Mouse (Mus musculus) c-Kit-positive CD71-positive TER-119-positive erythroid progenitor cells, embryonic 14.5 days (primary cell): ENCODE data around the gene Mdfic.

Experiments used
- DNase-seq: peaks from one replicate; pipeline ENCODE4 v3.0.0-alpha.2; 2013; ENCODE audit warnings: low spot score

The Mdfic gene

DNA sequence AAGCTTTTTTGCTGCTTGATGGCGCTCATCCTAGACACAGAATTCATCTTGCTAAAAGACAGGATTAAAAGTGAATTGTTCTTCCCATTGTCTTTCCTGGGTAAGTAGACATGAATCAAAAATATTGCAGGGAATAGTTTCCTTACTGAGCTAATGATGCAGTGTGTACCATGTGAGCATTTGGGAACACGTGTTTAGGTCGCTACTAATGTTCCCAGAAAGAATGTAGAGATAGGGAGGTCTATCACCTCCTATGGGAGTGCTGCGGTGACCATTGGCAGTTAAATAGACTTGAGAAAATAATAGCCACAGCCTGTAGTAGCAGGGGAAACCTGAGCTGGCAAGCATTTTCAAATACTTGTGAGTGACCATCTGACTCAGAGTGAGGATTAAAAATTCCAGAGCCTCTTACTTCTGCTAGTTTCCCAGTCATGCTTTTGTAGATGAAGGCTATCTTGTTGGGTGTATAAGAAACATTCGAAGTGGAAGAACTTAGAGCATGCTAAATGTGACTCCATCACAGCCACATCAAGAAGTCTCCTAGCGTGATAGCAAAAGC is 22.2 kb downstream of the Mdfic start:
- no peak for DNase-seq

GRCm38 (mm10) chr6:15743291-15743792 is 22.9 kb downstream of the Mdfic start:
- no peak for DNase-seq

- no peak for DNase-seq
These were observed 23.3 kb downstream of the Mdfic start for GRCm38 (mm10) chr6:15743793-15744192.

DNA sequence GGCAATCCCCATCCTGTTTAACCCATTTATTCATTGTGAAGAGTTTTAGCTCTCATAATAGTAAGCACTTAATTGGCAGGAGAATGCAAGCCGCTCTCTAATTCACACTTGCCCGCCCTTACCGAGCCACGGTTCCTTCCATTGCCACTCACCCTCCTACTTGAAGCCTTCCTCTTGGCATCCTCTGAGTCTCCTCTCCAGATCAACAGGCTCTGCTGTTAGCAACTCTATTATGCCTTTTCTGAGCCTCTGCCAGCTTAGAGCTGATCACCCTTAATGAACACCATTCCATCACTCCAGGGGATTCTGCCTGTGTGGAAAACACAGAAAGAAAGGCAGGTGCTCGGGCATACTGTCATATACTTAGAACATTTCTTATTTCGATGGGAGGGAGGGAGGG is 24.9 kb downstream of the Mdfic start:
- DNase-seq: no peak

DNA sequence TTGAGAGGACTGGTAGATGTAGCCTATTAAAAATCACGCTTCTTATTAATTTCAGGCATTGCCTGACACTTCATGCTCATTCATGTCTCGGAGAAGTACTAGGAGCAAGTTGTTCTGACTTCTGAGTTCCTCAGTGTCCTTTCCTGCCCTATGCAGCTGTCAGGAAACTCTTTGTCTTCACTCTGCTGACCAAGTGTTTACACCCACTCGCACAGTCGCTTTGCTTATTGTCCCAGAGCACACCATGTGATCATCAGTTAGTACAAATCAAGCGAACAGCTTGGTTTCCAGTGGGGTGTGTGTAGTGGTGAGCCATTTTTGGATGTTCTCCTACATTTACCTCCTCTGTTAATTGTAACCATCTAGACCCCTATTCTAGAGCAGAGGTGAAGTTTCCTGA is 25.4 kb downstream of the Mdfic start:
- no peak for DNase-seq

GRCm38 (mm10) chr6:15747396-15748155 is 27.1 kb downstream of the Mdfic start:
- DNase-seq: no peak

GRCm38 (mm10) chr6:15748236-15748635 is 27.8 kb downstream of the Mdfic start:
- DNase-seq: no peak

DNA sequence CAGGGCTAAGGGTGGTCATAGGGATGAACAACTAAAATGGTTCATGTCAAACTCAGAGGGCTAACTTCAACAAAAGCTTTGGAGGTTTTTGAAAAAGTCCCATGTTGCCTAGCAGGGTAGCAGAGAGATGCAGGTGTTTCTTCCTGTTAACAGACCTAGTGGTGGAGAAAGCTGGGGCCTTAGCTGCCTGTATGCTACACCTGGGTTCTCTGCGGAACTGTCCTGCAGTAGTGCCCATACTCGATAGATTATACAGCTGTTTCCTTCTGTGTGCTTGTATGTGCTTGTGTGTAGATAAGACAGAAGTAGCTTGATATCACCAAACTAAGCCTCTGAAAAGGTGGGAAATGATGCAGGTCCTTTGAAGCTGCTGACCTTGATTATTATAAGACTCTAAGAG is 28.5 kb downstream of the Mdfic start:
- no peak for DNase-seq

GRCm38 (mm10) chr6:15750101-15750500 is 29.6 kb downstream of the Mdfic start:
- no peak for DNase-seq

- no peak for DNase-seq
These were observed 30.9 kb downstream of the Mdfic start for GRCm38 (mm10) chr6:15751375-15751774.

DNA sequence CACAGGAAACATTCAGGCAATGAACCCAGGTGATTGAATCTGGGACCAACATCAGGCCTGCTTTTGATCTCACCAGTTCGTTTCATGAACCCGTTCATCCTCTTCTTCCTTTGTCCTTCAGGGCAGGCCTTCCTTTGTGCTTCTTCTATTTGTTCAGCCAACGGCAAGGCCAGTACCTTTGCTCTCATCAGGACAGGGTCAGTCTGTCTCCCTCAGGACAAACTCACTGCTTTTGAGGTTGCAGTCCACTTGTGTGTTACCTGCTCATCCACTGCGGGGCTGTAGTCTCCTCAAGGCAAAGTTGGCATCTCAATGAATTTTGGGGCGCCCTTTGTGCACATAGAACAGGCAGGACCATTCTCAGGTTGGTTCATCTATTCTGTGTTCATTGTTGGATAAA is 31.7 kb downstream of the Mdfic start:
- no peak for DNase-seq

DNA sequence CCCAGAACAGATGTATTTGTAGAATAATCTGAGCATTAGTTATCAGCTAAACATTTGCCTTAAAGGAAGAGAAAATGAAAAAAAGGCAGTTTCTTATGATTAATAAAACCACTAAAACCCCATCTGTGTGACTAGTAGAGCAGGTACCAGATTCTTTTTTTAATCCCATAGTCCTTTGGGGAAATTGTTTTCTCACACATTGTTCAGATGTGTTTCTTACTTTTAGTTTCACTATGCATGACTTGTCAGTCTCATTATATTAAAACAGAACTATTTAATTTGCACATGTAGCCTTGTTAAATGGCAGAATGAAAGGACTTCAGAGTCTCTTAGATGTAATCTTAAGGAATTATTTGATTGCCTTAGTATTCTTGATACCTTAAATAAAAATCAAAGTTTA is 32.7 kb downstream of the Mdfic start:
- DNase-seq: no peak

DNA sequence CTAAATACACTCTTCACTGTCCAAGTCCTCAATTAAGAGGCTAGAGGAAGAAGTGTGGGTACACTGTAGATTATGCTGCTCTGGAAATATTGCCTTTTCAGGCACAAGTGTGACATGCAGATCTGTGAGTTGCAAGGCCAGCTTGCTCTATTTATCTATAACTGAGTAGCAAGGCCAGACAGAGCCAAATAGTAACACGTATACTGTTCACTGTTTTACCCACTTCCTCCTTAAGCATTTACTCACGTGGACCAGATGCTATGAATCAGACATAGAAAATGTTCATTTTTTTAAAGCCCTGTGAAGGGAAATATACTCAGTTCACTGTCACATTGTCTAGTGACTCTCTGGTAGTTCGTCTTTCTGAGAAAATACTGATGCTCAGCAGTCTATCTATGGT is 37.9 kb downstream of the Mdfic start:
- no peak for DNase-seq

DNA sequence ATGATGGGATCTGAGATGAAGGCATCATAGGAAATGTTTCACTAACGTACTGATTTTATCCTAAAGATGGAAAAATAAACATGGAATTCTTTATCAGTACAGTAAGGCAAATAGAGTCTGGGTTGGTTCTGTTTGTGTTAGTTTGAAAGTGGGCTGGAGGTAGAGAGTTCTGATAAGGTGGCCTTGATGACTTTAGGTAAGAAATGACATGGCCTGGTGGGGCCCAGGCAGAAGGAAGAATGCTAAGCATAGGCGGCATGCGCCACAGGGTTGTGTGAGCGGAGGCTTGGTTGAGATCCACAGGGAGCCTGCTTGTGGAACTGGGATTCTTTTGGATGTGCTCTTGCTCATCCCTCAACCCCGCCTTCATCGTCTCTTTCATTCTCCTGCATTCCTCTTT is 40.3 kb downstream of the Mdfic start:
- no peak for DNase-seq

GRCm38 (mm10) chr6:15764039-15764438 is 43.6 kb downstream of the Mdfic start:
- no peak for DNase-seq

- no peak for DNase-seq
These were observed 47.0 kb downstream of the Mdfic start for GRCm38 (mm10) chr6:15767460-15767859.

DNA sequence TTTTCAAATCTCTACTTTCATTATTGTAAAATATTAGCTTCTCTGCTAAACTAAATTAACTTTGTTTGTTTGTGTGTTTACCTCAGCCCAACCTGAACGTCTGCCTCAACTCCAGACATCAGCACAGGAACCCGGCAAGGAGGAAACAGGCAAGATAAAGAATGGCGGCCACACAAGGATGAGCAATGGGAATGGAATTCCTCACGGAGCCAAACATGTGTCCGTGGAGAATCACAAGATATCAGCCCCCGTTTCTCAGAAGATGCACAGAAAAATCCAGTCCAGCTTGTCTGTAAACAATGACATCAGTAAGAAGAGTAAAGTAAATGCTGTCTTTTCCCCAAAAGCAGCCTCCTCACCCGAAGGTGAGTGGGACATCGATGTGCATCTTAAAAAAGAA is 49.7 kb downstream of the Mdfic start:
- DNase-seq: no peak

DNA sequence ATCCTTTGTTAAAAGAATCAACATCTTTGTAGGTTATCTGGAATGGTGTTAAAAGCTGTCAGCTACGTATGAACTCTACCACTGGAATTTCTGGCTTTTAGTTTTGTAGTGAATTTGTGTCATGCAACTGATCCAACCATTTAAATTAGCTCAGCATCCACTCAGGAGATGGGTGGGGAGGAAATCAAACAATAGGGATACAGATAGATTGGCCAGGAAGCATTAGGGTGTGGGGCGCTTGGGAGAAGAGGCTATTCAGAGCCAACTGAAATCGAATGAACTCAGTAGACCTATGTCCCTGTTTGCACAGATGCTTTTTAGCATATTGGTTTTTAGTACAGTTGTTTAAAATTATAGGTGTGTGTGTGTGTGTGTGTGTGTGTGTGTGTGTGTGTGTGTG is 56.6 kb downstream of the Mdfic start:
- DNase-seq: no peak

GRCm38 (mm10) chr6:15780127-15780526 is 59.7 kb downstream of the Mdfic start:
- no peak for DNase-seq

- no peak for DNase-seq
These were observed 60.2 kb downstream of the Mdfic start for GRCm38 (mm10) chr6:15780688-15781087.

DNA sequence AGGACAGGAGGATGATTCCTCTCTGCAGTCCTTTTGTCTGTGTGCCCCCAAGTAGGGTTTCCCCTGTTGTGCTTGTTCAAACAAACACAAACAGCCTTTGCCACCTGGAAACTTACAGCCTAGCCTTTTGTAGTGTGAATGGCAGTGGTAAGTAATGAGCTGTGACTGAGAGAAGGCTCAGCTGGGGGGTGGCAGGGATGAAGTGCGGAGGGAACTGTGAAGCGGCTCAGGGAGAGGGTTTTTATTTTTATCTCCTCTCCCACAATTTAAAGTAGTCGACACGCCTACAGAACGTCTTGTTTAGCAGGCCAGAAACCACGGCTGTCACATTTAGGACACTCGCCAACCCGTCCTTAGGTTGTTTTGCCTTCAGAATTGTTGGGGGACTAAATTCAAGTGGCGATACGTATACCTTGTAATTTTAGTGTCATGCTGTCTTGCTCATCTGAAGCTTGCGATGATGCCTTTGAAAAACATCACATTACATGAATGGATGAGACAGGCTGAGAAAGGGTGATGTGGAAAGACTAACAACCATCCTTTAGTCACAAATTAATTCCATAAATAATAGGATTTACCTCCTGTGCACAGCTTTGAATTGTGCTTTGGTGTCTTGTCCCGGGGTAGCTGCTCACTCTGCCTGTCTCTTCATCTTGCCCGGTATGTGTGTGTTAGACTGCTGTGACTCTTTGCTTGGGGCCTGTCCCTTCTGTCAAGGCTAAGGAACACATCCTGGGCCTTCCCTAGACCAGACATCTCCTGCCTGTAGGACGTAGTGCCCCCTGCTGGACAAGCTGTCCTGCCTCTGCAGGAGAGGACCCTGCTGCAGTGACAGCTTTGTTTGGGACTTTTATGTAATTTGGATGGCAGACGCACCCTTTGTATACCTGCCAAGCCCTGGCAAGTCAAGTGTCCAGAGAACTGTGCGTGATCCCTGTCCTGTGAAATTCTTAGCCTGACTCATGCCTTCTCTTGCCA is 69.4 kb downstream of the Mdfic start:
- DNase-seq: no peak
